Mouse (Mus musculus) lung, postnatal 36 days (tissue): ENCODE results near the gene Igfbp4.

Experiments
- DNase-seq: peaks from one replicate; pipeline ENCODE4 v3.0.0; 2022; ENCODE audit warnings: mixed read lengths

Igfbp4 gene

DNA sequence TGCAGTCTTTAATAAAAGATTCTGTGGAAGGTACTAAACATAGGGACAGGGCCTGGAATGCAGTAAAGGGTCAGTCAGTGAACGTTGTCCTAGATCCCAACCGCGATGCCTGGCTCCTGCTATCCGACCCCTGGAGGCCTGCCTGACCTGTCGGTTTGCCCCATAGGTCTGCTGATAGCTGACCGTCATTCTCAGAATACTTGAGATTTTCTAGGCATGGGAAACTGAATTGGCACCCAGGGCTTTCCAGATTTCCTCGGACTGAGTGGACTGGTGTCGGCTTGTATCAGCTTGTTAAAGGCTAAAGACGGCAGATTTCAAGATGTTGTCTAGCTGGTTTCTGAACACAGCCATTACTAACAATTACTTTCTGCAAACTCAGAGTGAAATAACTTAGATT is 43.3 kb downstream of the Igfbp4 start:
- DNase-seq, result no peak

DNA sequence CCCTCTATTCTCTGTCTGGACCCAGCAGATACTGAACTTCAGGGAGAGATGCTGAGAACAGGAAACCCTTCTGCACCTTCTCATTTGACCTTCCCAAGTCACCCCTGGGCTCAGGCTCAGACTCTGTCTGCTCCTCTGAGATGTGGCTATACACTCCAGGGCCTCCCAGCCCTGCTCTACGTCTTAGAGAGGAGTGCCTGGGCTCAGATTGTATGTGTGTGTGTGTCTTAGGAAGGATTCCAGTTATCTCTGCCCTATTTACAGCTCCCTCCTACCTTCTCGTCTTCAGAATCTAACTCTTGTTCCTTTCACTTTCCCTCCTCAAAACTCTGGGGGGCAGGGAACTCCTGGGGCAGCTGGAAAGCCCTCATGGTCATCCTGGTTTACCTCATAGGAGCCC is 47.4 kb downstream of the Igfbp4 start:
- DNase-seq, result no peak

DNA sequence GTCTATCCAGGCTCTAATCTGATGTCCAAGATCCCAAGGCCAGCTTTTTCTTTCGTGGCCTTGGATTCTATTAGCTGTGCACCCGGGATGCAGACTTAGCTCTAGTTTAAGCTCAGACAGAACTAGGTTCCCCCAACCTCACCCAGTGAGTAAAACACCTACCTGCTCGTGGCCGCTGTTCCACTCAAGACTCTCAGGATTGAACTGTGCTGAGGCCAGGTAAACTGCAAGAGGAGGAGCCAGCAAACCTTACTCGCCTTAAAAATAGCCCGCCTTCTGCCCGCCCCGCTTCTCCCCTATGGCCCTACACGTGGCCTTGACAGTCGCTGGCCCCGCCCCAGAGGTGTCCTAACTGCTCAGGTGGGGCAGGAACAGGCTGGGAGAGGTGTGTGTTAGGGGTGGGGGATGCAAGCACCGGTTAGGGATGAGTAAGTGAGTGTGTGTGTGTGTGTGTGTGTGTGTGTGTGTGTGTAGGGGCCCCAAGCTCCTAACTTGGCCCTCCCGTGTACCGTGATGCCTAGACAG is 48.1 kb downstream of the Igfbp4 start, which contains the start of gene Tns4:
Gene Tns4, minus strand, starts transcription at position 230 of the 525 bp plus-strand sequence.
- DNase-seq, result peak; percentile 39

DNA sequence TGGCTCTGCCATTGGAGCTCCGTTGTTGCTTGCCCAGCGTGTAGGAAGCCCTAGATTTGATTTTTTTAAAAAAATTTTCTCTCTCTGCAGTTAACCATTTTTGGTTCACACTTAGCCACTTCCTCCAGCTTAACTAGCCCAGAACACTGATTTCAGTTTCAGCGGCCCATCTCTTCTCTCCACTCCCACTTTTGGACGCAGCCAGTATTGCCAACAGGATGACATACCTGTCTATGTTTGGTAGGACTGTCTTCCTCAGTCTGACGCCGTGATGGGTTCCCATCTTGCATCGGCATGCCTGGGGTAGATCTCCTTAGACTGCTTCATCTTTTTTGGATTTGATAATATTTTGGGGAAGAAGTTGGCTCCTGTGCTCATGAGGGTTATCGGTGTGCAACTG is 49.3 kb downstream of the Igfbp4 start:
- no peak for DNase-seq

DNA sequence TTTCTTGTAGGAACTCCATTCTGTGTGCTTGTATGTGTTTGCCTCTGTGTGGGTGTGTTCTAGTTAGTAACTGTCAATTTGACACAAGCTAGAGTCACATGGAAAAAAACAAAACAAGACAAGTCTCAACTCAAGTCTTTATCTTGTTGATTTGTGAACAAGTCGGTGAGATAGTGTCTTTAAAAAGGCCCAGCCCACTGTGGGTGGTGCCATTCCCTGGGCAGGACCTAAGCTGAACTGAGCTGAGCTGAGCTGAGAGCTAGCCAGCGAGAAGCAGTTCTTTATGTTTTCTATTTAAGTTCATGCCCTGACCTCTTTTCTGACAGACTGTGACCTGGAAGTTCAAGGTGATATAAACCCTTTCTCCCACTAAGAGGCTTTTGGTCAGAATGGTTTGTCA is 50.6 kb downstream of the Igfbp4 start:
- no peak for DNase-seq

DNA sequence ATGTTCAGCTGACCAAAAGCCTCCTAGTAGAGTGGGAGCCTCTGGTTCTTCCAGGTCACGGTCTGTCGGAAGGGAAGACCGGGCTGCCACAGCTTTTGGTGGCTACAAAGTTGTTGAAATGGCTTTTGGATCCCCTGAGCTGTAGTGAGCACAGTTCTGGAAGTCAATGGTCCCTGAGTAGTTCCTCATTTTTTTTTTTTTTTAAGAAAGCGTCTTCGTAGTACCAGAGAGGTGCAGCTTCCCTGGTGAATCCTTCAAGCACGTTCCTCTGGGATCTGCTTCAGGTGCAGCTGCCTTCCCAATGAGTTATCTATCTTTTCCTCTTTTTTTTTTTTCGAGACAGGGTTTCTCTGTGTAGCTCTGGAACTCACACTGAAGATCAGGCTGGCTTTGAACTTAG is 52.7 kb downstream of the Igfbp4 start:
- no peak for DNase-seq

DNA sequence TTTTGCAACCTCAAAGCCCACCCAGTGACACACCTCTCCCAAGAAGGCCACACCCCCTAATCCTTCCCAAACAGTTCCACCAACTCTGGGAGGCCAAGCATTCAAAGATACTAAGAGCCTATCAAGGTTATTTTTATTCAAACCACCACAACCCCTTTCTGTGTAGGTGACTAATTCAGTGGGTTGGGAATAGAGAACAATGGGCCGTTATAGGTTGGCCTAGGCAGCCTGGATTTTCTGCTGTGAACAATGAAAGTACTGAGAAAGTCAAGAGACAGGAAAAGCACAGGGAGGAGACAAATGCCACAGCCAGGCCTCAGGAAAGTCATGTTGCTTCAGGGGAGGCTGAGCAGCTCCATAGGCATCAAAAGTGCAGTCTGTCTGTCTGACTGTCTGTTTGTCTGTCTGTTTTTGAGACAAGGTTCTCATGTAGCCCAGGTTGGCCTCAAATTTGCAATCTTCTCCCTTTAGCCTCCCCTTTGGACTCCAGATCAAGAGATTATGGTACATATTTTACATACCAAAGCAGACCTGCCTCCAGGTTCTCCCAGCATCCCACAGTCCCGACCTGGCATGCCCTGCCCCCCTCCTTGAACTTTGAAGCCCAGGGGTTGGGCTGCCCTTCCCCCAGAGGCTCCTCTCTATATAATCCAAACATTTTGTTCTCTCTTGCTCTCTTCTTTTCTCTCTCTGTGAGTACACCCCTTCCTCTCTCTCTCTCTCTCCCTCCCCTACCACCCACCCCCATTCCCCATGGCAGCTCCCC is 54.0 kb downstream of the Igfbp4 start:
- no peak for DNase-seq

DNA sequence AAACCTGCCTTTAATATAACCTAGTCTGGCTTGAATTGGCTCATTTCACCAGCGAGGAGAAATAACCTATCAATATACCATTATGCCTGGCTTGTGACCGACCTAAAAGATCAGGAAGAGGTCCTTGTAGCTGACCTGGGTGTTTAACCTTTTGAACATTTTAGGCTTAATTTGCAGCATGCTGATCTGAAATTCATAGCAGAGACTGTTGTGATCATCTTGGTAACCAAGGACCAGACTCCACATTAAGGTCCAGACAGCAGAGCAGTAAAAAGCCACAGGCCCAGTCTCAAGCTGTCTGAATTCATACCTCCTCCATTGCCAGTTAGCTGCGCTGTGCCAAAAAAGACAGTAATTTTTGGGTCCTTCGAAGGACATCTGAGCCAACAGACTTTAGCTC is 54.7 kb downstream of the Igfbp4 start:
- no peak for DNase-seq

DNA sequence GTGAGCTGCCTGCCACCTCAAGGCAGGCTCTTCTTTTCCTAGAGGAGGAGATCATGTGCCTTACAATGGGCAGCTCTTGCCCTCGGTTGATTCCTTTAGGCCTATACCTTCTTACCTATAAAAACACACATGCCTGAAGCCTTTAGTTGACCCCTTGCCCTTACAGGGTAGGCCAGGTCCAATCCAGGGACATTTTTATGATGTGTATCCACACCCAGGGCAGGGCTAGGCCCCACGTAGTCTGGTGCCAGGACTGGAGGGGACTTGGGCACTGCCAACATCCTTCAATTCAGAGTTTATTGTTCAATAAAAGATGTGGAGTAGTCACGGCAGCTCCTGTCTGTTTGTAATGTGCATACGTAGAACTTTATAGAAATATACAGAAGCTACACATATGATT is 55.4 kb downstream of the Igfbp4 start:
- no peak for DNase-seq

DNA sequence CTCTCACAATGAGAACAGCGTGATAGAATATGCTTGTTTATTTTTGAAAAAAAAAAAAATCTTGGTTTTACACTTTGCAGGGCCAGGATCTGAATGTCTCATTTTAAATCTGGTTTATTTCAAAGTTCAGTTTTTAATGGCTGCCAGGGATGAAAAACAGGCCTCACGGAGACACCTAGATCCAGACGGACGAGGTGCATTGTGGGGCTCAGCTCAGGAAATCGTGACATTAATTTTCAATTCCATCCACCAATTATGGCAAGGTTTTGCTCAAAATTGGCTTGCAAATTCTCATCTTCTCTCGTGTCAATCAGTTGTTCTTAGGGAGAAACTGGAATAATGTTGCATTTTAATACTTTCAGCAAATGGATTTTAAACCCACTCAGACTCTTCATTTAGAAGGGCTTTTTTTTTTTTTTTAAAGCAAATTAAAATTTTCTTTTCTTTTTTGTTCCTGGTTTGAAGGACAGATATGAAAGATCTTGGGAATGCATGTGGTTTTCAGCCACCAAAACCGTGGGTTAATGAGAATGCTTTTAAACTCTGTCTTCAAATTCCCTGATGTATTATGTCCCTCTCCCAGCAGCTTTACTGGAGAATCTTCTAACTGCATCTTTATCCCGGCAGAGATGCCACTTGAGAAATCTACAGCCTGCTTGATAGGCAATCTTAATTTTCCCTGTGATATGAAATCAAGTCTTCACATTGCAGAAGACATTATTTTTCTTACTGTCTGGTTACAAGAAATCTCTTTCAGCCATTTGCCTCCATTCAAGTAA is 56.1 kb downstream of the Igfbp4 start:
- no peak for DNase-seq

DNA sequence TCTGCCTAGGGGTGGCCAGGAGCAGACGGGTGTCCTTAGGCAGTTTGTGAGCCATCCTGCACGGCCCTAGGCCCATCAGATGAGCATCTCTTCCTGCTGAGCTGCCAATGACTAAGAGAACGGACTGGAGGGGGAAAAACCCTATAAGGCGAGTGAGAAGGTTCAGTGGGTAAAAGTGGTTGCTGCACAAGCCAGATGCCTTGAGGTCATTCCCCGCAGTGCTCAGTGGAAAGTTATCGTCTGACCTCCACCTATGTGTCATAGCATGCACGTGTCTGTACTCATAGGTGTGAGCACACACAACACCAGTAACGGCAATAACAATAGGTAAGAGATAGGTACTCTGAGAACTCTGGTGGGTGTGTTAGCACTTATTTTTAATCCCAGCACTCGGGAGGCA is 57.9 kb downstream of the Igfbp4 start:
- DNase-seq, result no peak

DNA sequence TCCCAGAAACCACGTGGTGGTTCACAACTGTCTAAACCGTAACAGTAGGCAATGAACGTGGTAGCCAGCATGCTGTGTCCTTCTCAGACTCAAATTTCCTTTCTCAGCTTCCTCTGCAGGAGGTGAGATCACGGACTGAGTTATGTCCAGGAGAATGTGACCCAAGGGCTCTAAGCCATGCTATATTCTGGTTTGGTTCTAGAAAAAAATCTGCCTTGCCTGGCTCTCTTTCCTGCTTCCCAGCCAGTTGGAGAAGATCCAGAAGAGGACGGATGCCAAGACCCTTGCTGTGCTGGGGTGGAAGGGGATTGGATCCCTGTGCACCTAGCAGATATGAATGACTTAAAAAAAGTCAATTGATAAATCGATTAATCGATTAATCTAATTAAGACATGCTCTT is 58.5 kb downstream of the Igfbp4 start:
- DNase-seq, result no peak

DNA sequence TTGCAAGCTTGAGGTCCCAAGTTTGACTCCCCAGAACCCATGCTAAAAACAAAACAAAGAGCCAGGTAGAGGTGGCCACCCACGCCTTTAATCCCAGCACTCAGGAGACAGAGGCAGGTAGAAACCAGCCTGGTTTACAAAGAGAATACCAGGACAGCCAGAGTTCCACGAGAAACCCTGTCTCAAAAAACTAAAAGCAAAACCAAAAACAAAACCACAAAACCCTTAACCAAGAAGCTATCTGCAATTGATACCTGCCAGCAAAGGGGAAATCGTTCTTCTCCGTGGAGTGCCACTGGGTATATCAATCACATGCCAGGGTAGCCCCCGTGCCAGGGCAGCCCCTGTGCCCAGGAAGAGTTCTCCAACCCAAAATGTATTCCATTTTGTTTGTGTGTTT is 59.2 kb downstream of the Igfbp4 start:
- DNase-seq, result no peak

DNA sequence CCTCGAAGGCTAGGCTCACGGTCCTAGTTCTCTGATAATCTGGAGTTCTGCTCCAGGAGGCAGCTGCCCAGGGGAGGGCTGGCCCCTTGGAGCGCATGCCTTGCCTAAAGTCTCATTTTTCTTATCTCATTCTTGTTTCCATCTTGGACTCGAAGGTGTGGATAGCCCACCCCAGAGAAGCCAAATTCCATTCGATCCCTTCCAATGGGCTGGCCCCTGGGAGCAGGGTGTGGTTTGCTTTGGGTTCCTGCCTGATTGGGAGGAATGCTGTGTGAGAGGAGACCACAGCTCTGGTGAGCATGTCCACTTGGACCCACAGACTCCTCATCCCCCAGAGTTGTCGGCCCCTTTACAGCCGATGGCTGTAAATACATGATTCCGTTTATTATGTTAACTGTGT is 60.6 kb downstream of the Igfbp4 start:
- DNase-seq, result no peak

DNA sequence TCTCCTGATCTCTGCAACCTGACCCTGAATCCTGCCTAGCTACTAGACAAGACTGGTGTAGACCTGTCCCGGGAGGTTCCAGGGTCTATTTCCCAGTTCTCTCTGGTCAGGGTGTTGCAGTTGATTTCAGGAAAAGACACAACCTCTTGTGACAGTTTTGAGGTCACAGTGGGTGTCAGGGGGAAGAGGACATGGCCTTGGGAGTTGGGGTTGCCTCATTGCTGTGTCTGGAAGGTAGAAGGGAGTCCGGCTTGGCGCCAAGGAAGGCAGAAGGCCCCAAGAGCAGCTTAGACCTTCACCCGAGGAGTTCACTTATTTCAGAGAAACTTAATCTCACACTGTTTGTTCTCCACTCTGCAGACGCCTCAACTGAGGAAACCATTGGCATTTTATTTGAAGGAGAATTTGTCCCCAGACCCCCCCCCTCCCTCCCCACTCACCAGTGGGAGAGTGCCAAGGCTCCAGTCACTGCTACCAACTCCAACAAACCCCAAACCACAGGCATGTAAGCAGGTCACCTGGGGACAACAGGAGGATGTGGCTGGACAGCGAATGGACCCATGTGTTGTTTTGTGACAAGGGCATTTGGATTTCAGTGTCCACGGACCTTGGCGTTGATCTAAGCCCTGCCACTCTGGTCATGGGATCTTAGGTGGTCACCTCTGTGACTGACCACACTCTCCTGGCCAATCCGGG is 61.7 kb downstream of the Igfbp4 start:
- no peak for DNase-seq
